Mouse (Mus musculus) layer of hippocampus, postnatal 36 days (tissue): ENCODE data around the gene Tgoln1. TPM values are rescaled to one million over a fixed set of nuclear protein-coding genes. Genes with fewer than 3 reads are reported as not detected.

Experiments used
- DNase-seq, 2 experiments: peaks; one replicate each; pipeline ENCODE4 v3.0.0; 2022
- total RNA-seq, 2 experiments: library from RNA; stranded (reverse); gene quantifications; 2 replicates each; pipeline ENCODE4 v1.2.3; 2021

The Tgoln1 gene
- total RNA-seq, result 10 to 100 TPM; 88.8 to 91.6 TPM

DNA sequence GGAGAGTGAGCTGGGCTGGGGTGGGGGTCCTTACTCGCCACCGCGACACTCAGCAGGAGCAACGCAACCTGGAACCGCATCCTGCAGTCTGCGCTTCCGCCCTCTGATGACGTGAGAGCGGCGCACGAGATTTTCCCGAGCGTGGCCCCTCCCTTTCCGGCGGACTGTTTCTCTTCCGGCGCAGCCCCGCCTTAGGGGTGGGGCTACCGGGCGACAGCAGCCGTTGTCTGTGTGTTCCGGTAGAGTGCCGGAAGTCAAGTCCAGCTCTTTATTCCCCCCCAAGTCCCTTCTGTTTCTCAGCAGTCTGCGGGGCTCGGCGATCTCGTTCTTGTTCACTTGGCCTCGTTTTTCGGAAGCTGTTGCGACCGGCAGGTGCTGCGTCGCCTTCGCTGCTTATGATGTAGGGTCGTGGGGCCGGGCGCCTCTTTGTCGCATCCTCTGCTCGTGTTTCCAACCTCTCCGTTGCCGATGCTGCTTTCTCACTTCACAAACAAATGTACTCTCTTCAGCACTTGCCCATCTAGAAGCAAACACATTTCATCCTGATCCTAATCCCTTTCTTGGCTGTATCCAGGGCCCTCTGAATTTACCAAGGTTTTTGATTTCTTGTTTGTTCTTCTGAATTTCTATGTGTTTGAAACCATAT is at the start of gene Tgoln1:
Gene Tgoln1 (minus strand): TSS at position 358 of the 646 bp plus-strand sequence.
- DNase-seq, result peak; percentile 93 to 94

DNA sequence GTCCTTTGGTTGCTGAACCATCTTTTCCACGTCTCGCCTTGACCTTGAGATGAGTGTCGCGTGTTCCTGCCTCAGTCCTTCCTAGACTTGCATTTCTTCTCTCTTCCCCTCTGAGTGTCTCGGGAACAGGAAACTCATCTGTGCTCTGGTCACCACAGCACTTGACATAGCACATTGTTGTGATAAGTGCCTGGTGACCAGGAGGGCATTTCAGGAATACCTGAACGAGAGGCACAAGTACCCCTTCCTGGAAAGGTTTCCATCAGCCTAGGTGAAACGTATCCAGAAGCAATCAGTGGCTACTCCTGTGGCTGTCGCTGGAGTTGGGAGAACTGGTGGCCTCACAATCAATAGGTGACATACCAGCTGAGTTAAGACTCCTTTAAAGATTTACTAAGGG is 47.5 kb upstream of the Tgoln1 start:
- no peak for DNase-seq

DNA sequence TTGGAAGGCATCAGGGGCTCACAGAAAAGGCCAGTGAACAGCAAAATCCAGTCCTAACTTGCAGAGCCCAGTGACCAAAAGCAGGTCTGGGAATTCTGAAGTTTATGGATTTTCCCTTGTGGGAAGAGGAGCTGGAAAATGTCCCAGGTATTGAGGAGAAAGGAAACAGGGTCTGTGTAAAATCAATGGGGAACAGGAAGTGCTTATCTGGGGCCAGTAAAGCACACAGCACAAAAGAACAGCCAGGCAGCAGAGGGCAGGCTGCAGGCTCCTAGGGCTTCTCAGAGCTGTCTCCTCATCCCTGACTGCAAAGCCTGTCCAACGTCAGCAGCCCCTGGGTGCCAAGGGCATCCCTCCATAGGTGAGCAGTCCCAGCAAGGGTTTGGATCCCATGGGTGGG is 46.2 kb upstream of the Tgoln1 start:
- DNase-seq, result no peak

DNA sequence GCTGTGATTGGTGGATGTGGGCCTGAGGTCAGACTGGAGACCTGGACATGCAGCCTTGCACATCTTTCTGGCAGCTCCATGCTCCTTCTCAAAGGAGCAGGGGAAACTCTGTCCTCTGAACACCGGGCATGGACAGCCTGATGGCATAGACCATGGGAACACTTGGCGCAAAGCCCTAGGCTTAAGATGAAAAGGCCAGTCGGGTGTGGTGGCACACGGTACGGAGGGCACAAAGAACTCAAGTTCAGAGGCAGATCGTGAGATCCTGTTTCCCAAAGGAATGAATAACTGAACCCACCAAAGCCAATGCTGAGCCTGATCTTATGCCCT is 43.6 kb upstream of the Tgoln1 start:
- DNase-seq, result no peak

DNA sequence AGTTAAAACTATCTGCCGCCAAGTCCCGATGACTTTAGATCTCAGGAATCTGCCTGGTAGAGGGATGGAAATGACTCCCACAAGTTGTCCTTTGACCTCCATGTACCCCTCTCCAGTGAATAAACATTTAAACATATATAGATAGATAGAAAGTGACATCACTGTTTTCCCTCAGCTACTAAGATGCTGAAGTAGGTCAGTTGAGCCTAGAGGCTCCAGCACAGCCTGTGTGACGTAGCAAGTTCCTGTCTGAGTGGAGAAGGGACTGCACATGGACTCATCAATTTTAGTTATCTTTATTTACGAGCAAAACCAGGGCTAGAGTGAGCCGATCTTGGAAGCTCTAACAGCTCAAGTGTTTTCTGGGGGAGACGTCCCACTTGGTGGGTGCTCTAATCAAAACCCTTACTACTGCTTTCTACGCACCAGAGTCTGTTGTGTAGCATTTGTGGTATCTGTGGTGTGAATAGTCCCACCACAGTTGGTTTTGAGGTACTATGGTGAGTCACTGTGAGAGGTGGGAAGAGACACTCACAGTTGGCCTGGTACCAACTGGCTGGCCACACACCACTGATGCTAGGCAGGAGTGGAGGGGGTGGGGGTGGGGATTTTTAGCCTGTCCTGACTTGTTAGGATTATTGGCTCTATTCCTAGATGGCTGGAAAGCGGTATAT is 43.1 kb upstream of the Tgoln1 start:
- no peak for DNase-seq

DNA sequence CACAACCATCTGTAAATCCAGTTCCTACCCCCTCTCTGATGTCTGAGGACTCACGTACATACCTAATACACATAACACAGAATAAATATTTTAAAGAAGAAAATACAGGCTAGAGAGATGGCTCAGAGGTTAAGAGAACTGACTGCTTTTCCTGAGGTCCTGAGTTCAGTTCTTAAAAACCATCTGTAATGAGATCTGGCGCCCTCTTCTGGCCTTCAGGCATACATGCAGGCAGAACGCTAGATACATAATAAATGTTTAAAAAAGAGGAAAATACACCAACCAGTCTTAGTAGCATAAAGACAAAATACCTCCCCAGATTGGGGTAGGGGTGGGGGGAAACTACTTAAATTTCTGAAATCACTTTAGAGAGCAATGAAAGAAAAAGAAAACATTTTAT is 41.2 kb upstream of the Tgoln1 start:
- DNase-seq, result no peak

DNA sequence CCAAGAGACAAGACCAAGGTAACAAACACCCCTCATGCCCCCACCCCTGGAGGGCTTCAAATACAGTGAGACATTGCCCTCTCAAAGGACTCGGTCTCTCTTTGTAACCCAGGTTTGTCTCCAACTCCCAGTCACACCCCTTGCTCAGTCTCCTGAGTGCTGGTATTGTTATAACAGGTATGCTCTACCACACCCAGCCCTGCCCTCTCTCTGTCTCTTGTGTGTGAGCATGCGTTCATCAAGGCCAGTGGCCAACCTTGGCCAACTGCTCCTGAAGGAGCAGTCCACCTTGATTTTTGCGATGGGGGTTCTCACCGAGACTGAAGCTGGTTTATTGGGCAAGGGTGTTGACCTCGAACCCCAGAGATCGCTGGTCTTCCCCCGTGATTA is 39.2 kb upstream of the Tgoln1 start:
- no peak for DNase-seq

DNA sequence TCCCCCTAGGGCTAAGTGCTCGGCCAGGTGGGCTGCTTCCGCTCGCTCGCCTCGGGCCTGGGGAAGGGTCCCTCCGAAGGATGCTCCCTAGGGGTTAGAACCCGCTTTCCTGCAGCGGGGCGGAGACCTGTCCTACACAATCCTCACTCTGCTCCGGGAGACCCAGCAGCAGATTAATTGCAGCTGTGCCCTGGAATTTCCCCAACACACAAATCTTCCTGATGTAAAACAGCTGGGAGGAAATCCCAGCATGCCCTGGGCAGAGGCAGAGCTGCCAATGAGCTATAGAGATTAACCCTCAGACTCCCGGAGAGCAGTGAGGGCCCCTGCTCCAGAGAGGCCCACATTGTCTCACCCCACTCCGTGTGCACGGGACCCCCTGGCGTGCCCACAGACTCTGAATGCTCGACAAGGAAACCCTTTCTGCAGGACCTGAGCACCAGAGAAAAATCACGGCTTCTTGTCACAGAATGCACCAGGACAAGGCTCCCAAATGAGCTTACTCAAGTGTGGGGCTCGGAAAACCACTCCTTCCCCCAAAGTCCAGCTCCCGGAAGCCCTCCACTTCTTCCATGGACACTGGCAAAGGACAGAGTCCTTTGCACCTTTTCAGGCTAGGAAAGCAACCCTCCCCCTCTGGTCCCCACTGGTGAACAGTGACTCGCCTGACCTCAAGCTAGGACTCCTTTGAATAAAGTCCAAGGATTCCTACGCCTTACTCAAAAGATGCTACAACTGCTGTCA is 38.7 kb upstream of the Tgoln1 start:
- DNase-seq, result no peak

DNA sequence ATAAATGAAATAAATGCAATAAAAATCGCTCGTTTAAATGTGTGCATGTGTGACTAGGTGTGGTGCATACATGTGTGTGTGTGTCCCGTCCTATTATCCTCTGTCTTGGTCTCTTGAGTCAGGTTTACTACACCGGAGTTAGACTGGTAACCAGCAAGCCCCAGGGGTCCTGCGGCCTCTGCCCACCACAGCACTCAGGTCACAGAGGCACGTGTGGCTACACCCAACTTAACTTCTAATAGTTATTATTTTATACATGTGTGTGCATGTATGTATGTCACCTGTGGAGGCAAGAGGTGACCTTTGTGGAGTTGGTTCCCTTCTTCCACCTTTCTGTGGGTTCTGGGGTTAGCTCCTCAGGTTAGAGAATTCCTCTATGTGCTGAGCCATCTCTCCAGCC is 37.6 kb upstream of the Tgoln1 start:
- no peak for DNase-seq

DNA sequence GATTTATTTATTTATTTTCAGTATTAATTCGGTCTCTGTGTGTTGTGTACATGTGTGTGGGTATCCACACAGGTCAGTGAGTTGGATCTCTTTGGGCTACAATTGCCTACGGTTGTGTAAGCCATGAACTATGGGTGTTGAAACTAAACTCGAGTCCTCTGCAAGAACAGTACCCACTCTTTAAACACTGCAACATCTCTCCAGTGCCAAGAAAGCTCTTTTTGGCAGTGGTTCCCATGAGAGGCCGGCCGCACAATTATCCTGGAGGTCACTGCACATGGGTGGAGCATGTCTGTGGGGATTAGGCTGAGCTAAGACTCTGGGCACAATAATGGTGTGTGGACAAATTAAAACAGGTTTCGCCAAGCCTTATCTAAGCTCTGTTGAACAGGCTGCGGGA is 36.6 kb upstream of the Tgoln1 start:
- no peak for DNase-seq

DNA sequence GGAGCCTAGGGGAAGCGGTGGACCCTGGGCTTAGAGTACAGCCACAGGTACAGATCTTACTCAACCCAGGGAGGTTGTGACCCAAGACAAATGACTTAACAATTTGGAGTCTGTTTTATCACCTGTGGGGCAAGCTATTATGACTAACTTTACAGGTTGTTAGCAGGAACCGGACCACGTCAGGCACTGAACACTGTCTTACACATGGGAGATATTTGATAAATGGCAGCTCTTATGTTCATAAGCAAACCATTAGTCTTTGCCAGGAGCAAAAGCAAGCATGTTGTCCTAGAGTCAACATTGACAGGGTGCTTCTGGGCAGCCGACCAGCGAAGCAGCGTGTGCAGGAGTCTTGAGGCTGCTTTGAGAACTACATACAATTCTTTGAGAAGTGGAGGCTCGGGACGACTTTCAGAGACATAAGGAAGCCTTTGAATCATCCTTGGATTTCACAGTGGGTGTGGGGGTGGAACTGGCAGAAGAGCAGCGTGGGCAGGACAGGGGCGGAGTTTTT is 33.6 kb upstream of the Tgoln1 start:
- DNase-seq, result peak; percentile 41 to 44

DNA sequence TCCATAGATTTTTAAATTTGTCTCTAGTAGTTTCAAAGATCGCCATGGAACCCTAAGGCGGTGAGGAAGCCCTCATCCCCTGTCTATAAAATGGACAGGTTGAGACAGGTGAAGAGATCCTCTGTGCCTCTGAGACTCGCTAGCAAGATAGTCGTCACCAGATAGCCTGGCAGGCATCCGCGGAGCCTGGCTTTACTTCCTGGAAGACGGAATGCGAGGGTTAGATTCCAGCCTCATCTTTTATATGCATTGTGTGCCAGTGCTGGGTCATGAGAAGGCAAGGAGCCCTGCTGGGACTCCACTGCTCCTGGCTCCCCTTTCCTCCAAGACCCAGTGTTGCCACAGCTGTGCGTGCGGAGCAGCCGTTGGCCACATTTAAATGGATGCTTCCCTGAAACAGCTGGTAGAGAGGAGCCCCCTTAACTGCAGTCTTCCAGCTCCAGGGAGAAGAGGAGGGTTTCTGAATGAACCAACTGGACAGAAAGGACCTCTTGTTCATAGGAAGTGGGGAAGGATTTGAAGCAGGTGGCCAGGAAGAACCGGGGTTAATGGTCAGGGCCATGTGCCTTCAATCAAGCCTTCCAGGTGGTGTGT is 31.3 kb upstream of the Tgoln1 start:
- no peak for DNase-seq

DNA sequence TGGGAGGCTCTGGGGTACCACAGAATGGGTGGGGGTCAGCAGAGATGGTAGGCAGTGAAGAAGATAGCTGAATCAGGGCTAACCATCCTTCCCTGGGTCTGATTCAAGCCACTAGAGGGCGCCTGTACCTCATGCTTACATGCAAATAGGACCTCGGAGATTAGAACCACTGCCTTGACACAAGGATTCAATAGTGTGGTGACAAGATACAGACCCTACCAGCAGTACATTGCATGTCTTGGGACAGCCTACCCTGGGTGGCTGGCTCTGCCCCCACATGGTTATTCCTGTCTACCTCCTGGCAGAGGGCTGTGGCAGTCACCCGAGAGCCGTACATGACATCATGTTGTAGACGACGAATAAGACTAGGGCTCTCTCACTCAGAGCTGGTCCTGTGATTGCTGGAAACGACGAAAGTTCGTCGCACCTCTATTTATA is 30.6 kb upstream of the Tgoln1 start:
- peak; percentile 54 to 70 for DNase-seq

DNA sequence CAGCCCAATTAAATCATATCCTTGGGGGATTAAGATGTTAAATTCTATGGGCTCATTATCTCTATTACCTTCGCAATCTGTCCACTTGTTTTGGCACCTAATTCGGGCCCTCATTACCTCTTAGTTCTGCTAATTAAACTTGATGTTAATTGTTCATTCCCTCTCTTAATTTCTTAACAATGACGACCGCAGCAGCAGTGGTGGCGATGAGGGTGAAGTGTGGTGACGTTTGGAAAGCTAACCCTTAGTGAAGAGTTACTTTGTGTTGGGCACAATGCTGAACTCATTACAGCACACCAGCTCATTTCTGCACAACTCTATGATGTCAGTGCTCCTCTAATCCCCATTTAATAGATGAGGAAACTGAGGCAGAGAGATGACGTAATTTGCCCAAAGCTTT is 28.6 kb upstream of the Tgoln1 start:
- no peak for DNase-seq

DNA sequence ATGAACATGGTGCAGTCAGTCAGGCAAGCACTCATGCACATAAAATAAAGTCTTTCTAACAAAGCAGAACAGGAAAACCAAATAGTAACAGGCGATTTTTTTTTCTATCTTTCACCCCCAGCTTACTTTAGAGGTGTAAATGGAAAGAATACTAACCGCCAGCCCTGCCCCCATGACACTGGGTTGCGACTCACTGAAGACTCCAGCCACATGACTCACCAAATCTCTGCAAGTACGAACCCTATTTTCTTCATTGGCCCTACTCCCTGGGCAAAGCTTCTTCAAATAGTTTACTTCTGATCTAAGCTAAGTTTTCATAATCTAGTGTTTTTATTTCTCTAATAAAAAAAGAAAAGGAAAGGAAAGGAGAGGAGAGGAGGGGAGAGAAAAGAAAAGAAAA is 27.8 kb upstream of the Tgoln1 start:
- no peak for DNase-seq

DNA sequence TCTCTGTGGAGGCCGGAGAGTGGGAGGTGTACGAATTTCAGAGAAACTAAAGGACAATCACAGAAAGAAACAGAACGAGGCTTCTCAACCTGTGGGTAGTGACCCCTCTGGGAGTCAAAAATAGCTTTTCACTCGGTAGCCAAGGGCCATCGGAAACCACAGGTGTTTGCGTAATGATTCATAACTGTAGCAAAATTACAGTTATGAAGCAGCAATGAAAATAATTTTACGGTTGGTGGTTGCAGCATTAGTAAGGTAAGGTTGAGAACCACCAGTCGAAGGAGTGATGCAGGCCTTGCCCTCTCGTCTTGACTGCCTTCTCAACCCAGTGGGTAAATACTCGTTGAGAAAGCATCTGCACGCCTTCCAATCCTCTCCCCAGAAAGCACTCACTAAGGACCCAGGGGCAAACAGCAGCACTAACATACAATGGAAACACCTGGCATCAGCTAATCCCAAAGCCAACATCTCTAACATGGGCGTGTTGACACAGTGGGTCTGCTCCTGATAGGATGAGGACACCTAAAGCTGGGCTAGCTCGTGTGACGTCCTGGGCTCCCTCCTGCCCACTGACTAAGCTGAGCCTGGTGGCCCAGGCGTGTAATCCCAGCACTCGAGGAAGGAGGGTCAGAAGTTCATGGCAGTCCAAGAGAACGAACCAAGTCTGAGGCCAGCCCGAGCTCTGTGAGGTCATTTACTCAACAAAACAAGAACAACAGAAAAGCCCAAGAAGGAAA is 24.6 kb upstream of the Tgoln1 start:
- DNase-seq, result no peak

DNA sequence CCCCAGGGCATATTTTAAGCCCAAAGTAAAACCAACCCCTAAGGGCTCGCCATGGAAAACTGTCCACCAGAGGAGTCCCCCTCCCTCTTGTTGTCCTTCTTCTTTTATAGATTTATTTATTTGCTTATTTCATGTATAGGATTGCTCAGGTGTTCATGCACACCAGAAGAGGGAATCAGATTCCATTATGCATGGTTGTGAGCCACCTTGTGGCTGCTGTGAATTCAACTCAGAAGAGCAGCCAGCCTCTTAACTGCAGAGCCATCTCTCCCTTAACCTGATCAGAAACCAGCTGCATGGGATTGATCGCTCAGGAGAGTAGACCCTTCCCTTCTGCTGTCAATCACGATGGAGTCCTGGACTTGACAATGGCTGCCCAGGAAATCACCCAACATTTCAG is 20.1 kb upstream of the Tgoln1 start:
- DNase-seq, result no peak

DNA sequence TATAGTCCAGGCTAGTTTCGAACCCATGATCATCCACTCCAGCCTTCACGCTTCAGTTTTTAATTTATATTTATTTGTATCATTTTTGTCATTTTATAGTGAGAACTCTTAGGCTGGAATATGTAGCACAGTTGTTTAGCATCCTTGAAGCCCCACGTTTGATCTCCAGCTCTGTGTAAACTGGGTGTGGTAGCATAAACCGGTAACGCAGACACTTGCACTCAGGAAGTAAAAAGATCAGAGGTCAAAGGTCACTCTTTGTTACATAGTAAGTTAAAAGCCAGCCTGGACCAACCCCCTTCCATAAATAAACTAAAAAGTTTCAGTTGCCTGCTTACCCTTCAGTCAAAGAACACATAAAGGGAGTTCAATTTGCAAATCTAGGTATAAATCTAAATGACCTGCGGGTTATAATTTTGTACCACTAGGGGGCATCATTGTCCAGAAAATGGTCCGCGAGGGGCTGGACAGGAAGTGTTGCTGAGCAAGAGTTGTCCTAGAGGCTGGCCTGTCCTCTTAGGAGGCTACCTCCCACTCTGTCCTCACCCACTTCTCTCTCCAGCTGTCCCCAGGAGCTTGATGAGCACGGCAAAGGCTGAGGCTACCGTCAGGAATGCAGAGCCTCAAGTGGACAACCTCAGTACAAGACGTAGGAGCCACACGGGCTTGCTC is 19.1 kb upstream of the Tgoln1 start:
- DNase-seq, result peak; percentile 27 to 51

DNA sequence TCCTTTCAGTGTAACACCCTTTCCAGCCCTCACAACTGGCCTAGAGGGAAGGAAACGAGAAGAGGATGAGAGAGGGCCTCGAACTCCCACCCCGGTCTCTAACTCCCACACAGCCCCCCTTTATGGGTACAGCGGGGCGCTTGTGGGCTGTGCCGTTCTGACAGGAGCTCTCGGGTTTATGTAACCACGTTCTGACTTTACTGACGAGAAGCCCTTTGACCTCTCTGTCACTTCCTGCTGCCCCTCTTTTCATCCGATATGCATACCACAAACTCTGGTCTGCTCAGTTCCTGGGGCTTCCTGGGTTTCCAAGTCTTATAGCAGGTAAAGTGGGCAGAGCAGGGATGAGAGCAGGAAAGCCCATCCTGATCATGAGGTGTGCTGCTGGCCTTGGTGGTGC is 17.5 kb upstream of the Tgoln1 start:
- DNase-seq, result no peak

DNA sequence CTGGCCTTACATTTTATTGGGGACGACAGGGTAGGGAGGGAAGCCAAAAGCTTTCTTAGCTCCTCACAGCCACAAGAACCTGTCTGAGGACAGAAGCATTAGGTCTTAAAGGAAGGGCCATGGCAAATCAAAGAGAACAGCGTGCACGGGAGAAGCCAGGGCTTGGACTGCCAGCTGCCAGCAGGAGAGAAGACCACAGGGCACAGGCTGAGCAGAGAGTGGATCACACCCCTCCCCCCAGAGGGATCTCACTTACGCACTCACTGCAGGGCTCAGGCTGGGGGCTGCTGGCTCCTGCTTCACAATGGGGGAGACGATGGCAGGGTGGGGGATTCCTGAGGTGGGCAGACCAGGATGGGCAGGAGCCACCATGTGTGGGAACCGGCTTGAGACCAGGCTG is 14.9 kb upstream of the Tgoln1 start:
- DNase-seq, result no peak

DNA sequence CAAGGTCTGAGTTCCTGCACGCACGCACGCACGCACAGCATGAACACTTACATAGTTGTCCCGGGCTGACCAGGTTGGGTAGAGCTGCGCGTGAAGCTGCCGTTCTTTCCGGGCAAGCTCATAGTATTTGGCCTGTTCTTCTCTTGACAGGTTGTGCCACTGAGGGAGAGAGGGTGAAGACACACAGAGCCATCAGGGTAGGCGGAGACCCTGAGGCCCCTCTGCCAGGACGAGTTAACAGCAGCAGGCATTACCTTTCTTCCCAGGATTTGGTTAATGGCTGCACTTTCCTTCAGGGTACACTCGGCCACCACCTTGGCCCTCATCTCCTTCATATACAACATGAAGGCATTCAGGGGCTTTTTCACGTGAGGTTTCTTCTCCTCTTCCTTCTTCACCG is 14.2 kb upstream of the Tgoln1 start:
- no peak for DNase-seq

DNA sequence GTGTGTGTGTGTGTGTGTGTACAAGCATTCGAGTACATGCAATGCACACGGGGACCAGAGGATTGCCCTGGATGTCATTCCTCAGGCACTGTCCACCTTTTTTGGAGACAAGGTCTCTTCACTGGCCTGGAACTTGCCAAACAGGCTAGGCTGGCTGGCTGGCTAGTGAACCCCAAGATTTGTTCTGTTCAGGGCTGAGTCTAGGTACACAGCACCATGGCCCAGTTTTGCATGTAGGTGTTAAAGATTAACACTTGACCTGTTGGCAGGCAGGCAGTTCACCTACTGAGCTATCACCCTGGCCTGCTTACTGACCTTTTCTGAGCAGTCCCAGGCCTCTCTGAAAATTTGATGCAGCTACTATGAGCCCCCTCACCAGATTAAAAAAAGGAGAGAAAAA is 13.6 kb upstream of the Tgoln1 start:
- no peak for DNase-seq
